Mouse (Mus musculus) adrenal gland, adult 10 weeks (tissue): ENCODE data around the gene 1700017N19Rik. TPM values are rescaled to one million over a fixed set of nuclear protein-coding genes. Genes with fewer than 3 reads are reported as not detected.

Source experiments
- polyA plus RNA-seq: library from polyadenylated mRNA; stranded (reverse); fragments of 350-450 nt; fragmentation: Illumina TruSeq; extraction: RNeasy Lipid Tissue Mini Kit (QIAGEN cat#74804); gene quantifications from one replicate; pipeline ENCODE4 v1.2.3, GENCODE M21; 2014; ENCODE audit warnings: low read depth, low replicate concordance

Gene 1700017N19Rik
- polyA plus RNA-seq, result not detected

DNA sequence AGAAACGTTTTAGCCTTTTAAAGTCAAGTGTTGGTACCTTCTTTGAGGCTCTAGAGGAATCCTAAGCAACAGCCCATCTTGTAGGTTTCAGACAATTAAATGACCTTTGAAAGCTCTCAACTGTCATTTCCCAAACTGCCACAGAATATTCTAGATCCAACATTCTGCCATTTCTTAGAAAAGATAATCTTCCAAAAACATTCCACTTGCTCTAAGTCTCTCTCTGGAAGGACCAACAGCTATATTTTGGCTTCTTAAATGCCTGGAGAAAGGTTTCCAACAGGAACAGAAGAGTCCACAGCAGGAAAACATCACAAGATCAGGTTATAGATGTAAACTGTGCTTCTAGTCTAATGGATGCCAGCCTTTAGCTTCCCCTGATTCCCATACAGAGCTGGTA lies at the start of gene 1700017N19Rik, which contains the start of gene 4930430F08Rik:
1700017N19Rik (plus strand) TSS at position 162 of the 400 bp plus-strand sequence.
4930430F08Rik (minus strand) TSS at position 101 of the 400 bp plus-strand sequence.

Other genes starting within 250 kb of the 1700017N19Rik start
- not detected for gene Gm4302, start 249.6 kb upstream of the 1700017N19Rik start, polyA plus RNA-seq
- gene Gm4303, start 244.5 kb upstream of the 1700017N19Rik start, polyA plus RNA-seq, result not detected
- not detected for gene Gm4305, start 239.4 kb upstream of the 1700017N19Rik start, polyA plus RNA-seq
- not detected for gene Gm4307, start 229.1 kb upstream of the 1700017N19Rik start, polyA plus RNA-seq
- gene Gm4312, start 207.9 kb upstream of the 1700017N19Rik start, polyA plus RNA-seq, result not detected
- gene Tmtc3, start 103.1 kb upstream of the 1700017N19Rik start, polyA plus RNA-seq, result 92.2 TPM
- 39.0 TPM for gene Cep290, start 102.9 kb upstream of the 1700017N19Rik start, polyA plus RNA-seq
- gene 4930430F08Rik, start 61 bp upstream of the 1700017N19Rik start, polyA plus RNA-seq, result 31.4 TPM